Mouse (Mus musculus) spleen, adult 2 months (tissue): ENCODE results near the gene Gjb6. TPM values are rescaled to one million over a fixed set of nuclear protein-coding genes. Genes with fewer than 3 reads are reported as not detected.
A peak's percentile ranks its signal among the peaks of the same experiment; 100 is the strongest.

ENCODE experiments used
- DNase-seq, 2 experiments: peaks; one replicate each; pipeline versions ENCODE4 v3.0.0 to v3.0.0-alpha.2; 2012 to 2021; ENCODE audit warnings: low spot score in 2 of 2, low read depth in 1 of 2
- H3K27ac ChIP-seq: fragments of 200-500 bp; 2 replicates; pipeline ENCODE4 v1.5.1; 2012; ENCODE audit warnings: low read length, inconsistent platforms; ENCODE audit not compliant: insufficient read depth
- H3K27me3 ChIP-seq: fragments of 200-500 bp; 2 replicates; pipeline ENCODE4 v1.6.1; 2012; ENCODE audit warnings: mild to moderate bottlenecking, moderate library complexity, low read length, inconsistent platforms; ENCODE audit not compliant: control insufficient read depth, insufficient read depth
- H3K36me3 ChIP-seq: fragments of 200-500 bp; 2 replicates; pipeline ENCODE4 v1.6.1; 2012; ENCODE audit warnings: mild to moderate bottlenecking, low read length, inconsistent platforms; ENCODE audit not compliant: control insufficient read depth, insufficient read depth
- H3K4me1 ChIP-seq: fragments of 200-500 bp; 2 replicates; pipeline ENCODE4 v1.6.1; 2011; ENCODE audit warnings: inconsistent platforms; ENCODE audit not compliant: control insufficient read depth, insufficient read depth, insufficient read length
- H3K4me3 ChIP-seq: fragments of 200-500 bp; 2 replicates; pipeline ENCODE4 v1.5.1; 2011; ENCODE audit warnings: mild to moderate bottlenecking, inconsistent platforms; ENCODE audit not compliant: insufficient read depth, insufficient read length; ENCODE audit errors: extremely low read depth
- CTCF ChIP-seq: fragments of 200-500 bp; IDR thresholded peaks from 2 replicates; pipeline ENCODE4 v1.5.1; 2011; ENCODE audit warnings: mild to moderate bottlenecking, inconsistent platforms; ENCODE audit not compliant: insufficient read depth, insufficient read length, insufficient replicate concordance; ENCODE audit errors: extremely low read depth
- POLR2A ChIP-seq: fragments of 200-500 bp; IDR thresholded peaks from 2 replicates; pipeline ENCODE4 v1.6.1; 2011; ENCODE audit warnings: low read depth, low read length, inconsistent platforms
- WGBS: fragments of 180-500 bp; shearing (Covaris S2); methylation state at CpG from one replicate; pipeline ENCODE4 v1.1.7; 2018; 5-methylcytosine and 5-hydroxymethylcytosine counted together
- polyA plus RNA-seq: library from polyadenylated mRNA; depleted of rRNA; stranded (reverse); fragments of >200 nt; gene quantifications from 2 replicates; pipeline ENCODE4 v1.2.3, GENCODE M21; 2012; rRNA removed

The Gjb6 gene
- polyA plus RNA-seq, 1 experiment = not detected

DNA sequence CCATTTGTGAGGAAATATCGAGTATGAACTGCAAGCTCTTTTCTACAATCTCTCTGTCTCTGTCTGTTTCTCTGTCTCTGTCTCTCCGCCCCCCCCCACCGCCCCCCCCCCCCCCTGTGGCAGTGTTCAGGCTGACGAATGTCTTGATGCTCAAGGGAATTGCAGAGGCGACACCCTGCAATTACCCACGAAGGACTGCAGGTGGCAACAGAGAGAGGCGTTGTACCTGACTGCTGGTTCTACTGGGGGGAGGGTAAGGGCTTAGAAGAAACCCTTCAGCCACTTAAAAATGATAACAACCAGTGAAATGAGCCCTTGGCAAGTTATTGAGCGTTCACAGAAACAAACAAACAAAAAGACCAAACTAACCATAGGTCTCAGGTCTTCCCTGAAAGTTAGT, 40.4 kb downstream of the Gjb6 start:
- H3K4me1 ChIP-seq = no peaks in the 10 kb centered on the region
- no peak overlapping the region for H3K27ac ChIP-seq
- H3K4me3 ChIP-seq = no peak overlapping the region
- DNase-seq = no peak
- 6% methylated on average over 8 of the region's 8 CpGs for WGBS
- no peaks in the 10 kb centered on the region for H3K27me3 ChIP-seq
- no peaks in the 10 kb centered on the region for H3K36me3 ChIP-seq
- TF ChIP-seq POLR2A = no peak
- TF ChIP-seq CTCF = peak; percentile 41; the same call in 1 of the 2 replicates

DNA sequence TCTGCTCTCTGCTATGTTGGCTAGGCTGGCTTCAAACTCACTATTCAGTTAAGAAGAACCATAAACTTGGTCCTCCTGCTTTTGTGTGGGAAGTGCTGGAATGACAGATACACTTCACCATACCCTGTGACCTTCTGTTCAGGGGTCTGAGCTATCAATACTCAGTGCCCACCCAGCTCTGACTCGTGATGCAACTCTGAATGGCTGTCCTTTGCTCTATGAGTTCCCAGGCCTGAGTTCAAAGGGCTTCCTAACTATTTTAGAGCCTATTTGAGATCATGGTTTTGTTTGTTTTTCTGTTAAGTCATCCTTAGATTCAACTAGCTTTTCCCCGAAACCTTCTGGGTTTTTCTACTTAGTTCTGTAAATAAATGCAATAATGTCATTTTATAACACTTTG, 43.4 kb downstream of the Gjb6 start:
- Histone ChIP-seq H3K36me3 (no peaks in the 10 kb centered on the region), H3K27me3 (no peaks in the 10 kb centered on the region), H3K4me3 (no peak overlapping the region), H3K4me1 (no peaks in the 10 kb centered on the region), H3K27ac (no peak overlapping the region)
- 71% methylated on average over 2 of the region's 2 CpGs for WGBS
- no peak for DNase-seq
- TF ChIP-seq POLR2A (no peak), CTCF (no peak)

DNA sequence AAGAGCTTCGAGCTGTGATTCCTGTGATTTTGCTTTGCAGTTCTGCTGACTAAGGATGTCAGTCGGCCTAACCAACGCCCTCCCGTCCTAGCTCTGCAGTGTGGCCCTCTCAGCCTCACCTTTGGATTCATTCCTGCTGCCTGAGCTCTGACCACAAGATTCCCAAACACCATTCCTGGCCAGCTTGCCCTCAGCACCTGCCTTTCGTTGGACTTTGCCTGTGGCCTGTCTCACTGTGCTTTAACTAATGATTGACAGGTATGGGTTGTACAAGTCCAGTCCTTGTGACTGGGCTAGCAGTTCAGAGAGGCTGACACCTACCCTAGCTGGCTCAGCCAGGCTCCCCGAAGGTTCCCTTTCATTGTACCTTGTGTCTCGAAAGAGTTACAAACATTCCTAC, 44.3 kb downstream of the Gjb6 start:
- DNase-seq = no peak
- Histone ChIP-seq H3K27me3 (no peaks in the 10 kb centered on the region), H3K36me3 (no peaks in the 10 kb centered on the region), H3K4me3 (no peak overlapping the region), H3K4me1 (no peaks in the 10 kb centered on the region), H3K27ac (no peak overlapping the region)
- WGBS = 84% methylated on average over 7 of the region's 7 CpGs
- TF ChIP-seq CTCF = no peak
- TF ChIP-seq POLR2A = no peak

DNA sequence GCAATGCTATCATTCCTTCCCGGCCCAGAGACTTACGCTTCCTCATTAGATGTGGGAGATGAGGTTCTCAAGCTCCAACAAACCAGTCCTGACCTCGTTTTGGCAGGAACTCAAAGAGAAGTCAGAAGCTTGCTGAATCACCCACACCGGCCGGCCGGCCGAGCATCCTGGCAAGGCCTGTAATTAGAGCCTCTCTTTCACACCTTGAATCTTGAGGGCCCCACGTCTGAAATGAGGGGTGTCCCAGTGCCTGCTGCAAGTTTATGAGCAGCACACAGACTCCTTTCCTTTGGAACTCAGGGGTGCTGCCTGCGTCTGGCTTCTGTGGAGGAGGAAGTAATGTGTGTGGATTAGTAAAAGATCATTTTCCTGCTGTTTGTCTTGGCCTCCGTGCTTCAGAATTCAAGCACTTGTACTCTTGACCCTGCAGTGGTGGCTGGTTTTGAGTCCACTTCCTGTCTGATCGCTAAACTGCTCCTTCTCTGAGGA, 49.2 kb downstream of the Gjb6 start:
- Histone ChIP-seq H3K4me1 (no peaks in the 10 kb centered on the region), H3K27ac (no peak overlapping the region), H3K36me3 (no peaks in the 10 kb centered on the region), H3K27me3 (no peaks in the 10 kb centered on the region), H3K4me3 (no peak overlapping the region)
- no peak for DNase-seq
- 29% methylated on average over 11 of the region's 11 CpGs for WGBS
- TF ChIP-seq CTCF (no peak), POLR2A (no peak)

DNA sequence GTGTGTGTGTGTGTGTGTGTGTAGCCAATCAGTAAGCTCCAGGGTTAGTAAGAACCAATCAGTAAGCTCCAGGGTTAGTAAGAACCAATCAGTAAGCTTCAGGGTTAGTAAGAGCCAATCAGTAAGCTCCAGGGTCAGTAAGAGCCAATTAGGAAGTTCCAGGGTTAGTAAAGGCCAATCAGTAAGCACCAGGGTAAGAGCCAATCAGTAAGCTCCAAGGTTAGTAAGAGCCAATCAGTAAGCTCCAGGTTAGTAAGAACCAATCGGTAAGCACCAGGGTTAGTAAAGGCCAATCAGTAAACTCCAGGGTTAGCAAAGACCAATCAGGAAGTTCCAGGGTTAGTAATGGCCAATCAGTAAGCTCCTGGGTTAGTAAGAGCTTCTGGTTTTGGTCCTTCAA, 50.5 kb downstream of the Gjb6 start:
- Histone ChIP-seq H3K4me1 (no peaks in the 10 kb centered on the region), H3K36me3 (no peaks in the 10 kb centered on the region), H3K27ac (no peak overlapping the region), H3K4me3 (no peak overlapping the region), H3K27me3 (no peaks in the 10 kb centered on the region)
- no peak for DNase-seq
- WGBS = 95% methylated on average over 1 of the region's 1 CpGs
- TF ChIP-seq POLR2A = no peak
- no peak for TF ChIP-seq CTCF

DNA sequence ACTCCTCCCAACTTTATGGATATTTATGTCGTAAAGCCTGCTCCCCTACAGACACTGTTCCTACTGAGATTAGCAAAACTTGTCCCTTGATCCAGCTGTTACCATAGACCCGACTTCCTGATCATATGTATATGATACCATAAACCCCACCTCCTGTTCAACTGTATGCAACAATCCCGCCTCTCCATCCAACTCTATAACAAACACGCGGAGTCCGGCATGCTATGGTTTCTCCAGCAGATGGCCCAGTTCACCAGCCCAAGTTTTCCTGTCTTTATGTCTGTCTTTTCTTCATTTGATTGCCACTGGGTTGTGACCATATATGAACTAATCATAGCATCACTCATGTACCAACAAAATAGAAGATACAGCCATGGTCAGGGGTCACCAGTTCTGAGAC, 57.9 kb downstream of the Gjb6 start:
- Histone ChIP-seq H3K4me3 (no peak overlapping the region), H3K36me3 (no peaks in the 10 kb centered on the region), H3K27me3 (no peaks in the 10 kb centered on the region), H3K27ac (no peak overlapping the region), H3K4me1 (no peaks in the 10 kb centered on the region)
- 83% methylated on average over 6 of the region's 6 CpGs for WGBS
- DNase-seq = no peak
- TF ChIP-seq POLR2A = no peak
- no peak for TF ChIP-seq CTCF

Other genes starting within 250 kb of the Gjb6 start
- 5.0 and 6.6 TPM in 2 replicates for gene Zmym2, start 247.0 kb downstream of the Gjb6 start, polyA plus RNA-seq
- gene Gja3, start 75.5 kb downstream of the Gjb6 start, polyA plus RNA-seq = not detected in 2 replicates
- 0.49 and 0.66 TPM in 2 replicates for gene Gjb2, start 28.9 kb downstream of the Gjb6 start, polyA plus RNA-seq
- not detected in 2 replicates for gene Gm4491, start 17.7 kb downstream of the Gjb6 start, polyA plus RNA-seq